Mouse (Mus musculus) heart, embryonic 11.5 days (tissue): ENCODE results near the gene Gm3526. TPM values are rescaled to one million over a fixed set of nuclear protein-coding genes. Genes with fewer than 3 reads are reported as not detected.
"Not testable (repeated sequence)": the region's sequence is repeated elsewhere in the genome, so short reads cannot be mapped to it uniquely, and the experiment has no call there.

ENCODE experiments used
- ATAC-seq: fragments of 200-750 bp; cut with Nextera tagmentation; replicated peaks from 2 replicates; pipeline ENCODE4 v1.8.0; 2017; ENCODE audit warnings: moderate library complexity; ENCODE audit not compliant: insufficient number of reproducible peaks, low FRiP score, low TSS enrichment
- H3K27ac ChIP-seq: fragments of 300-500 bp; sonication (generic); 2 replicates; pipeline ENCODE4 v1.5.1; 2014; ENCODE audit warnings: mild to moderate bottlenecking, low read depth, low read length
- H3K27me3 ChIP-seq: fragments of 300-500 bp; sonication (generic); 2 replicates; pipeline ENCODE4 v1.6.1; 2014; ENCODE audit warnings: mild to moderate bottlenecking, low read length, mixed read lengths; ENCODE audit not compliant: control insufficient read depth, insufficient read depth
- H3K36me3 ChIP-seq: fragments of 300-500 bp; sonication (generic); 2 replicates; pipeline ENCODE4 v1.6.1; 2014; ENCODE audit warnings: mild to moderate bottlenecking, low read length, moderate library complexity, mixed read lengths; ENCODE audit not compliant: control insufficient read depth, insufficient read depth
- H3K4me1 ChIP-seq: fragments of 300-500 bp; sonication (generic); 2 replicates; pipeline ENCODE4 v1.6.1; 2014; ENCODE audit warnings: low read length; ENCODE audit not compliant: control insufficient read depth, insufficient read depth
- H3K4me2 ChIP-seq: fragments of 300-500 bp; sonication (generic); 2 replicates; pipeline ENCODE4 v1.6.1; 2014; ENCODE audit warnings: mild to moderate bottlenecking, moderate library complexity
- H3K4me3 ChIP-seq: fragments of 300-500 bp; sonication (generic); 2 replicates; pipeline ENCODE4 v1.5.1; 2014; ENCODE audit warnings: low read depth, low read length
- H3K9ac ChIP-seq: fragments of 300-500 bp; sonication (generic); 2 replicates; pipeline ENCODE4 v1.6.1; 2014; ENCODE audit warnings: mild to moderate bottlenecking, low read depth, low read length, moderate library complexity
- H3K9me3 ChIP-seq: fragments of 300-500 bp; sonication (generic); replicated peaks from 2 replicates; pipeline ENCODE4 v1.6.1; 2016; ENCODE audit warnings: low read length; ENCODE audit not compliant: control insufficient read depth
- WGBS: fragments of 180-500 bp; shearing (Covaris S2); extraction: QIAGEN DNeasy Blood & Tissue Kit; methylation state at CpG from one replicate; pipeline ENCODE4 v1.1.7; 2014; ENCODE audit not compliant: insufficient replicate concordance; 5-methylcytosine and 5-hydroxymethylcytosine counted together
- polyA plus RNA-seq: library from polyadenylated mRNA; unstranded; fragments of >200 nt; fragmentation: Nextera tagmentation; extraction: Ambion mirVana; gene quantifications from 2 replicates; pipeline ENCODE4 v1.2.1, GENCODE M21; 2014

Gene Gm3526
- 0.13 TPM in 1 of 2 replicates, not detected in the other for polyA plus RNA-seq

DNA sequence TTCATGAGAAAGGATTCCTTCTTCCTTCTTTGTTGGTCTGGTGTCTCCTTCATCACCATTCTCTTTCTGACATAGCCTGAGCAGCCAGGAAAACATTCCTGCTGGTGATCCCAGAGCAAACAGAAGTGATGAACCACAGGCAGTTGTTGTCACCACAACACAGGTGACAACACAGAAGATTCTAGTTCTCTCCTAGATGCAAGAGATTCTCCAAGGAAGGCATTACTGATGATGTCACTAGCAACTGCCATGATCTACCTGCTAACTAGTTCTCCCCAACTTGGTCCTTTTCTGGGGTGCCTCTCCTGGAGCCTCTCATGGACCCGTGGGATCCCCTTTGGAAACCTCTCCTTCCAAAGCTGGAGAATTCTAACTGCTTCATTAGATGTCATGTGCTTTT, at the start of gene Gm3526:
Gene Gm3526, minus strand, starts transcription at position 101 of the 400 bp plus-strand sequence.
- no CpG with 5 or more reads among the region's 1 CpGs for WGBS
- H3K27me3 ChIP-seq, H3K36me3 ChIP-seq, H3K4me3 ChIP-seq, H3K4me2 ChIP-seq, H3K9ac ChIP-seq, H3K27ac ChIP-seq, H3K9me3 ChIP-seq, ATAC-seq, H3K4me1 ChIP-seq: not testable (repeated sequence)

Other genes with a start within 250 kb of the Gm3526 start
- gene Gm3298, start 244.7 kb downstream of the Gm3526 start, polyA plus RNA-seq = not detected in 2 replicates
- not detected in 2 replicates for gene 4930555G01Rik, start 210.0 kb downstream of the Gm3526 start, polyA plus RNA-seq
- gene Gm8281, start 189.5 kb downstream of the Gm3526 start, polyA plus RNA-seq = 3.5 and 4.3 TPM in 2 replicates
- gene Gm8279, start 129.1 kb downstream of the Gm3526 start, polyA plus RNA-seq = not detected in 2 replicates
- gene Gm3317, start 96.0 kb downstream of the Gm3526 start, polyA plus RNA-seq = not detected in 2 replicates
- not detected in 2 replicates for gene Gm8271, start 74.8 kb downstream of the Gm3526 start, polyA plus RNA-seq
- not detected in 2 replicates for gene Gm3542, start 74.3 kb upstream of the Gm3526 start, polyA plus RNA-seq
- gene Gm3500, start 128.5 kb upstream of the Gm3526 start, polyA plus RNA-seq = not detected in 2 replicates
- 0.44 and 0.66 TPM in 2 replicates for gene Gm3194, start 194.9 kb upstream of the Gm3526 start, polyA plus RNA-seq
- not detected in 2 replicates for gene Gm8246, start 217.2 kb upstream of the Gm3526 start, polyA plus RNA-seq
- not detected in 2 replicates for gene Gm3187, start 223.6 kb upstream of the Gm3526 start, polyA plus RNA-seq
- 1.9 and 2.2 TPM in 2 replicates for gene Gm3488, start 241.1 kb upstream of the Gm3526 start, polyA plus RNA-seq